Mouse (Mus musculus) spleen, adult 2 months (tissue): ENCODE data around the gene Lipc. TPM values are rescaled to one million over a fixed set of nuclear protein-coding genes. Genes with fewer than 3 reads are reported as not detected.

Experiments
- DNase-seq, 2 experiments: peaks; one replicate each; pipeline versions ENCODE4 v3.0.0 to v3.0.0-alpha.2; 2012 to 2021; ENCODE audit warnings: low spot score in 2 of 2, low read depth in 1 of 2
- H3K27ac ChIP-seq: fragments of 200-500 bp; 2 replicates; pipeline ENCODE4 v1.5.1; 2012; ENCODE audit warnings: low read length, inconsistent platforms; ENCODE audit not compliant: insufficient read depth
- H3K27me3 ChIP-seq: fragments of 200-500 bp; 2 replicates; pipeline ENCODE4 v1.6.1; 2012; ENCODE audit warnings: mild to moderate bottlenecking, moderate library complexity, low read length, inconsistent platforms; ENCODE audit not compliant: control insufficient read depth, insufficient read depth
- H3K36me3 ChIP-seq: fragments of 200-500 bp; 2 replicates; pipeline ENCODE4 v1.6.1; 2012; ENCODE audit warnings: mild to moderate bottlenecking, low read length, inconsistent platforms; ENCODE audit not compliant: control insufficient read depth, insufficient read depth
- H3K4me1 ChIP-seq: fragments of 200-500 bp; 2 replicates; pipeline ENCODE4 v1.6.1; 2011; ENCODE audit warnings: inconsistent platforms; ENCODE audit not compliant: control insufficient read depth, insufficient read depth, insufficient read length
- H3K4me3 ChIP-seq: fragments of 200-500 bp; 2 replicates; pipeline ENCODE4 v1.5.1; 2011; ENCODE audit warnings: mild to moderate bottlenecking, inconsistent platforms; ENCODE audit not compliant: insufficient read depth, insufficient read length; ENCODE audit errors: extremely low read depth
- CTCF ChIP-seq: fragments of 200-500 bp; IDR thresholded peaks from 2 replicates; pipeline ENCODE4 v1.5.1; 2011; ENCODE audit warnings: mild to moderate bottlenecking, inconsistent platforms; ENCODE audit not compliant: insufficient read depth, insufficient read length, insufficient replicate concordance; ENCODE audit errors: extremely low read depth
- POLR2A ChIP-seq: fragments of 200-500 bp; IDR thresholded peaks from 2 replicates; pipeline ENCODE4 v1.6.1; 2011; ENCODE audit warnings: low read depth, low read length, inconsistent platforms
- WGBS: fragments of 180-500 bp; shearing (Covaris S2); methylation state at CpG from one replicate; pipeline ENCODE4 v1.1.7; 2018; 5-methylcytosine and 5-hydroxymethylcytosine counted together
- polyA plus RNA-seq: library from polyadenylated mRNA; depleted of rRNA; stranded (reverse); fragments of >200 nt; gene quantifications from 2 replicates; pipeline ENCODE4 v1.2.3, GENCODE M21; 2012

Lipc gene
- polyA plus RNA-seq, 1 experiment, result 3.7 TPM

GRCm38 (mm10) chr9:70927701-70928100 lies 24.3 kb downstream of the Lipc start:
- H3K27ac ChIP-seq, result no peak overlapping the region
- no peaks in the 10 kb centered on the region for H3K27me3 ChIP-seq
- H3K4me1 ChIP-seq, result no peaks in the 10 kb centered on the region
- no peak overlapping the region for H3K4me3 ChIP-seq
- no peaks in the 10 kb centered on the region for H3K36me3 ChIP-seq
- no peak for TF ChIP-seq CTCF
- TF ChIP-seq POLR2A, result no peak
- DNase-seq, result no peak

- TF ChIP-seq CTCF (no peak), POLR2A (no peak)
- no peaks in the 10 kb centered on the region for H3K36me3 ChIP-seq
- H3K4me1 ChIP-seq, result no peaks in the 10 kb centered on the region
- H3K27ac ChIP-seq, result peak overlapping the region; percentile 49; the same call in 1 of the 2 replicates
- H3K4me3 ChIP-seq, result no peak overlapping the region
- H3K27me3 ChIP-seq, result no peaks in the 10 kb centered on the region
- no peak for DNase-seq
- 65% methylated on average over 6 of the region's 6 CpGs for WGBS
Measured at GRCm38 (mm10) chr9:70926820-70927588, 25.0 kb downstream of the Lipc start.

- Histone ChIP-seq H3K27me3 (no peaks in the 10 kb centered on the region), H3K27ac (no peak overlapping the region), H3K4me1 (no peaks in the 10 kb centered on the region), H3K36me3 (no peaks in the 10 kb centered on the region), H3K4me3 (no peak overlapping the region)
- no peak for DNase-seq
- TF ChIP-seq CTCF, result no peak
- no peak for TF ChIP-seq POLR2A
- 92% methylated on average over 6 of the region's 6 CpGs for WGBS
Measured at GRCm38 (mm10) chr9:70925225-70925624, 26.8 kb downstream of the Lipc start.

GRCm38 (mm10) chr9:70924763-70925162 lies 27.3 kb downstream of the Lipc start:
- Histone ChIP-seq H3K4me1 (no peaks in the 10 kb centered on the region), H3K27ac (no peak overlapping the region), H3K4me3 (no peak overlapping the region), H3K27me3 (no peaks in the 10 kb centered on the region), H3K36me3 (no peaks in the 10 kb centered on the region)
- DNase-seq, result no peak
- no peak for TF ChIP-seq POLR2A
- no peak for TF ChIP-seq CTCF
- WGBS, result 96% methylated on average over 3 of the region's 3 CpGs

GRCm38 (mm10) chr9:70921781-70922565 lies 30.1 kb downstream of the Lipc start:
- Histone ChIP-seq H3K27ac (peak overlapping the region; percentile 24; the same call in 1 of the 2 replicates), H3K27me3 (no peaks in the 10 kb centered on the region), H3K4me3 (no peak overlapping the region), H3K4me1 (no peaks in the 10 kb centered on the region), H3K36me3 (no peaks in the 10 kb centered on the region)
- DNase-seq, result no peak
- TF ChIP-seq POLR2A (no peak), CTCF (no peak)
- WGBS, result 61% methylated on average over 7 of the region's 7 CpGs

- no peak for TF ChIP-seq POLR2A
- no peak for TF ChIP-seq CTCF
- Histone ChIP-seq H3K36me3 (no peaks in the 10 kb centered on the region), H3K4me1 (no peaks in the 10 kb centered on the region), H3K4me3 (no peak overlapping the region), H3K27ac (no peak overlapping the region), H3K27me3 (no peaks in the 10 kb centered on the region)
- no peak for DNase-seq
- WGBS, result 67% methylated on average over 3 of the region's 3 CpGs
Measured at GRCm38 (mm10) chr9:70921132-70921531, 30.9 kb downstream of the Lipc start.

- no peak overlapping the region for H3K4me3 ChIP-seq
- DNase-seq, result no peak
- TF ChIP-seq CTCF (no peak), POLR2A (no peak)
- no peaks in the 10 kb centered on the region for H3K4me1 ChIP-seq
- H3K27ac ChIP-seq, result no peak overlapping the region
- no peaks in the 10 kb centered on the region for H3K36me3 ChIP-seq
- 94% methylated on average over 3 of the region's 3 CpGs for WGBS
- no peaks in the 10 kb centered on the region for H3K27me3 ChIP-seq
Measured at GRCm38 (mm10) chr9:70919271-70919670, 32.8 kb downstream of the Lipc start.
